Mouse (Mus musculus) activated CD4-positive, CD25-positive, alpha-beta regulatory T cell, adult 4 months (primary cell): ENCODE results near the gene Kcnj14. TPM values are rescaled to one million over a fixed set of nuclear protein-coding genes. Genes with fewer than 3 reads are reported as not detected.

Experiments
- polyA plus RNA-seq, 2 experiments: library from polyadenylated mRNA; unstranded; fragments of 100-300 nt; shearing (Covaris generic); gene quantifications; one replicate each; pipeline ENCODE4 v1.2.1; 2017

The Kcnj14 gene
- polyA plus RNA-seq, 2 experiments from 2014 or later: not detected

Other genes starting within 250 kb of the Kcnj14 start
- gene Fgf21, start 209.3 kb downstream of the Kcnj14 start, polyA plus RNA-seq: not detected
- gene Fut1, start 207.5 kb downstream of the Kcnj14 start, polyA plus RNA-seq: not detected
- gene Izumo1, start 203.0 kb downstream of the Kcnj14 start, polyA plus RNA-seq: not detected
- gene Rasip1, start 197.3 kb downstream of the Kcnj14 start, polyA plus RNA-seq: under 1 TPM in 1 of 2 experiments, not detected in 1; 0.50 TPM
- not detected for gene Mamstr, start 184.8 kb downstream of the Kcnj14 start, polyA plus RNA-seq
- gene Fut2, start 158.4 kb downstream of the Kcnj14 start, polyA plus RNA-seq: not detected
- gene Ntn5, start 140.8 kb downstream of the Kcnj14 start, polyA plus RNA-seq: not detected
- not detected for gene Sec1, start 130.4 kb downstream of the Kcnj14 start, polyA plus RNA-seq
- gene Car11, start 124.9 kb downstream of the Kcnj14 start, polyA plus RNA-seq: under 1 TPM in 1 of 2 experiments, not detected in 1; 0.51 TPM
- 1 to 10 TPM; 5.2 to 8.5 TPM for gene Dbp, start 119.7 kb downstream of the Kcnj14 start, polyA plus RNA-seq
- gene Rpl18, start 109.3 kb downstream of the Kcnj14 start, polyA plus RNA-seq: 1,000 to 10,000 TPM; 2,566 to 2,766 TPM
- gene Sphk2, start 106.8 kb downstream of the Kcnj14 start, polyA plus RNA-seq: 10 to 100 TPM; 10.2 to 19.6 TPM
- not detected for gene Fam83e, start 103.6 kb downstream of the Kcnj14 start, polyA plus RNA-seq
- gene Spaca4, start 99.0 kb downstream of the Kcnj14 start, polyA plus RNA-seq: not detected
- not detected for gene Lmtk3, start 41.0 kb downstream of the Kcnj14 start, polyA plus RNA-seq
- gene Sult2b1, start 40.1 kb downstream of the Kcnj14 start, polyA plus RNA-seq: 1 to 10 TPM; 2.5 to 6.6 TPM
- 10 to 100 TPM; 13.0 to 14.4 TPM for gene Cyth2, start 10.2 kb downstream of the Kcnj14 start, polyA plus RNA-seq
- 10 to 100 TPM; 16.1 to 25.3 TPM for gene Grwd1, start 6.2 kb upstream of the Kcnj14 start, polyA plus RNA-seq
- 10 to 100 TPM; 23.4 to 38.5 TPM for gene Kdelr1, start 48.0 kb upstream of the Kcnj14 start, polyA plus RNA-seq
- not detected for gene Grin2d, start 53.6 kb upstream of the Kcnj14 start, polyA plus RNA-seq
- gene Syngr4, start 71.9 kb upstream of the Kcnj14 start, polyA plus RNA-seq: not detected
- 1 to 10 TPM; 5.8 to 6.2 TPM for gene Tmem143, start 72.2 kb upstream of the Kcnj14 start, polyA plus RNA-seq
- gene Emp3, start 96.6 kb upstream of the Kcnj14 start, polyA plus RNA-seq: 100 to 1,000 TPM; 683 to 699 TPM
- 1 to 10 TPM in 1 of 2 experiments, under 1 TPM in 1; 0.96 to 2.2 TPM for gene Ccdc114, start 99.3 kb upstream of the Kcnj14 start, polyA plus RNA-seq
- gene Abcc6, start 205.5 kb upstream of the Kcnj14 start, polyA plus RNA-seq: not detected
- 10 to 100 TPM; 17.1 to 20.4 TPM for gene Nomo1, start 208.9 kb upstream of the Kcnj14 start, polyA plus RNA-seq